Mouse (Mus musculus) intestine, postnatal 0 days (tissue): ENCODE data around the gene Gm6685. TPM values are rescaled to one million over a fixed set of nuclear protein-coding genes. Genes with fewer than 3 reads are reported as not detected.

Experiments used
- ATAC-seq: fragments of 200-750 bp; cut with Nextera tagmentation; 2 replicates; pipeline ENCODE4 v1.8.0; 2017; ENCODE audit warnings: mild to moderate bottlenecking, moderate TSS enrichment, moderate library complexity
- H3K27ac ChIP-seq: fragments of 300-500 bp; sonication (generic); 2 replicates; pipeline ENCODE4 v1.5.1; 2014; ENCODE audit warnings: mild to moderate bottlenecking, low read depth, low read length, moderate library complexity
- H3K27me3 ChIP-seq: fragments of 300-500 bp; sonication (generic); replicated peaks from 2 replicates; pipeline ENCODE4 v1.6.1; 2014; ENCODE audit warnings: low read length, mixed read lengths; ENCODE audit not compliant: control insufficient read depth, insufficient read depth
- H3K36me3 ChIP-seq: fragments of 300-500 bp; sonication (generic); 2 replicates; pipeline ENCODE4 v1.6.1; 2014; ENCODE audit warnings: mild to moderate bottlenecking, moderate library complexity; ENCODE audit not compliant: control insufficient read depth, insufficient read depth
- H3K4me1 ChIP-seq: fragments of 300-500 bp; sonication (generic); replicated peaks from 2 replicates; pipeline ENCODE4 v1.6.1; 2014; ENCODE audit warnings: antibody characterized with exemption, low read length, mixed read lengths; ENCODE audit not compliant: control insufficient read depth, insufficient read depth
- H3K4me2 ChIP-seq: fragments of 300-500 bp; sonication (generic); replicated peaks from 2 replicates; pipeline ENCODE4 v1.6.1; 2014; ENCODE audit warnings: low read depth, mild to moderate bottlenecking, moderate library complexity
- H3K4me3 ChIP-seq: fragments of 300-500 bp; sonication (generic); 2 replicates; pipeline ENCODE4 v1.5.1; 2014; ENCODE audit warnings: low read depth, low read length
- H3K9ac ChIP-seq: fragments of 300-500 bp; sonication (generic); 2 replicates; pipeline ENCODE4 v1.6.1; 2014; ENCODE audit warnings: mild to moderate bottlenecking, low read depth, low read length
- H3K9me3 ChIP-seq: fragments of 300-500 bp; sonication (generic); 2 replicates; pipeline ENCODE4 v1.6.1; 2016; ENCODE audit warnings: mixed run types; ENCODE audit not compliant: control insufficient read depth
- CTCF ChIP-seq: sonication (generic); IDR thresholded peaks from 2 replicates; pipeline ENCODE4 v1.5.1; 2016; ENCODE audit warnings: low read depth, mild to moderate bottlenecking, control low read depth, antibody characterized with exemption, moderate library complexity
- WGBS: fragments of 180-500 bp; shearing (Covaris S2); extraction: QIAGEN DNeasy Blood & Tissue Kit; methylation state at CpG from one replicate; pipeline ENCODE4 v1.1.7; 2014; 5-methylcytosine and 5-hydroxymethylcytosine counted together
- polyA plus RNA-seq: library from polyadenylated mRNA; unstranded; fragments of >200 nt; fragmentation: Nextera tagmentation; extraction: Ambion mirVana; gene quantifications from 2 replicates; pipeline ENCODE4 v1.2.1, GENCODE M21; 2015

The Gm6685 gene
- polyA plus RNA-seq, 1 experiment from 2014 or later, result not detected

GRCm38 (mm10) chr11:28343465-28343864 lies 3.8 kb upstream of the Gm6685 start:
- no peak overlapping the region for H3K4me2 ChIP-seq
- no peaks in the 10 kb centered on the region for H3K27me3 ChIP-seq
- H3K9ac ChIP-seq, result no peak overlapping the region
- H3K4me3 ChIP-seq, result no peak overlapping the region
- no peaks in the 10 kb centered on the region for H3K36me3 ChIP-seq
- no peak overlapping the region for H3K27ac ChIP-seq
- H3K4me1 ChIP-seq, result no peaks in the 10 kb centered on the region
- TF ChIP-seq CTCF, result no peak
- no peak for ATAC-seq
- 89% methylated on average over 2 of the region's 2 CpGs for WGBS
- no peaks in the 10 kb centered on the region for H3K9me3 ChIP-seq

GRCm38 (mm10) chr11:28341887-28342286 lies 2.2 kb upstream of the Gm6685 start:
- H3K4me1 ChIP-seq, result no peaks in the 10 kb centered on the region
- H3K36me3 ChIP-seq, result no peaks in the 10 kb centered on the region
- no peaks in the 10 kb centered on the region for H3K27me3 ChIP-seq
- no peak overlapping the region for H3K4me3 ChIP-seq
- 73% methylated on average over 5 of the region's 5 CpGs for WGBS
- no peak overlapping the region for H3K4me2 ChIP-seq
- no peak for ATAC-seq
- TF ChIP-seq CTCF, result 0 out of 2 replicates have a peak, but pooled peaks have one; percentile 8
- no peaks in the 10 kb centered on the region for H3K9me3 ChIP-seq
- no peak overlapping the region for H3K9ac ChIP-seq
- H3K27ac ChIP-seq, result no peak overlapping the region

- WGBS, result 90% methylated on average over 1 of the region's 1 CpGs
- H3K9me3 ChIP-seq, result no peaks in the 10 kb centered on the region
- no peak for TF ChIP-seq CTCF
- ATAC-seq, result no peak
- no peaks in the 10 kb centered on the region for H3K4me1 ChIP-seq
- H3K9ac ChIP-seq, result no peak overlapping the region
- no peaks in the 10 kb centered on the region for H3K27me3 ChIP-seq
- H3K36me3 ChIP-seq, result no peaks in the 10 kb centered on the region
- no peak overlapping the region for H3K4me3 ChIP-seq
- H3K27ac ChIP-seq, result no peak overlapping the region
- no peak overlapping the region for H3K4me2 ChIP-seq
Measured at GRCm38 (mm10) chr11:28327878-28328277, 11.8 kb downstream of the Gm6685 start.

- no peak for TF ChIP-seq CTCF
- H3K4me2 ChIP-seq, result no peak overlapping the region
- ATAC-seq, result no peak
- no peaks in the 10 kb centered on the region for H3K9me3 ChIP-seq
- H3K4me1 ChIP-seq, result no peaks in the 10 kb centered on the region
- H3K4me3 ChIP-seq, result no peak overlapping the region
- no peak overlapping the region for H3K27ac ChIP-seq
- no peak overlapping the region for H3K9ac ChIP-seq
- no peaks in the 10 kb centered on the region for H3K27me3 ChIP-seq
- 69% methylated on average over 1 of the region's 1 CpGs for WGBS
- H3K36me3 ChIP-seq, result no peaks in the 10 kb centered on the region
Measured at GRCm38 (mm10) chr11:28313396-28313795, 26.3 kb downstream of the Gm6685 start.

GRCm38 (mm10) chr11:28307723-28308122 lies 31.9 kb downstream of the Gm6685 start:
- Histone ChIP-seq H3K9me3 (no peaks in the 10 kb centered on the region), H3K27me3 (no peaks in the 10 kb centered on the region), H3K4me2 (no peak overlapping the region), H3K27ac (no peak overlapping the region), H3K4me3 (no peak overlapping the region), H3K4me1 (no peaks in the 10 kb centered on the region), H3K36me3 (no peaks in the 10 kb centered on the region), H3K9ac (no peak overlapping the region)
- ATAC-seq, result no peak
- TF ChIP-seq CTCF, result no peak
- 95% methylated on average over 1 of the region's 1 CpGs for WGBS

GRCm38 (mm10) chr11:28290440-28290839 lies 49.2 kb downstream of the Gm6685 start:
- Histone ChIP-seq H3K4me1 (no peaks in the 10 kb centered on the region), H3K36me3 (no peaks in the 10 kb centered on the region), H3K4me2 (no peak overlapping the region), H3K27ac (no peak overlapping the region), H3K9ac (no peak overlapping the region), H3K4me3 (no peak overlapping the region), H3K27me3 (no peaks in the 10 kb centered on the region), H3K9me3 (no peaks in the 10 kb centered on the region)
- no peak for ATAC-seq
- 78% methylated on average over 1 of the region's 1 CpGs for WGBS
- TF ChIP-seq CTCF, result no peak

Other genes with a start within 250 kb of the Gm6685 start
- 0.53 and 0.64 TPM in 2 replicates for gene Ccdc85a, start 244.5 kb upstream of the Gm6685 start, polyA plus RNA-seq